Mouse (Mus musculus) embryo, embryonic 11 days (tissue): ENCODE measurements at regions not wholly inside any gene's neighbourhood (a gene's known extent, or its start where the extent isn't known, plus 50 kb on each side); places are given as distances from the start of the nearest gene placed in this dataset.
"Not testable (repeated sequence)": the region's sequence is repeated elsewhere in the genome, so short reads cannot be mapped to it uniquely, and the experiment has no call there.

Experiments
- DNase-seq: peaks from one replicate; pipeline ENCODE4 v3.0.0-alpha.2; 2015

GRCm38 (mm10) chr8:100393327-100393726, 977.1 kb upstream of the Cdh8 start:
- no peak for DNase-seq

- DNase-seq, result no peak
Observed at GRCm38 (mm10) chr8:100367663-100368062, 951.4 kb upstream of the Cdh8 start.

GRCm38 (mm10) chr8:100362772-100363171, 946.5 kb upstream of the Cdh8 start:
- DNase-seq, result no peak

- DNase-seq, result not testable (repeated sequence)
Observed at GRCm38 (mm10) chr8:100360541-100360940, 944.3 kb upstream of the Cdh8 start.

GRCm38 (mm10) chr8:100334528-100334927, 918.3 kb upstream of the Cdh8 start:
- DNase-seq, result peak; percentile 2

- no peak for DNase-seq
Observed at GRCm38 (mm10) chr8:100325616-100326015, 909.3 kb upstream of the Cdh8 start.

- DNase-seq, result no peak
Observed at GRCm38 (mm10) chr8:100323471-100323870, 907.2 kb upstream of the Cdh8 start.

GRCm38 (mm10) chr8:100298191-100298590, 881.9 kb upstream of the Cdh8 start:
- no peak for DNase-seq

GRCm38 (mm10) chr8:100292588-100292987, 876.3 kb upstream of the Cdh8 start:
- DNase-seq, result no peak

- no peak for DNase-seq
Observed at GRCm38 (mm10) chr8:100291981-100292380, 875.7 kb upstream of the Cdh8 start.
